8 mouse cellular contexts compared by ENCODE assay signal in genomic region chr11:97021873-97022484, GRCm38 (mm10). TPM values are rescaled to one million over a fixed set of nuclear protein-coding genes. Genes with fewer than 3 reads are reported as not detected.
A peak's percentile ranks its signal among the peaks of the same experiment; 100 is the strongest.
DNase-seq lines count a peak whose midpoint lies in the region.

No protein-coding gene starts in this region.

- no peaks in the 10 kb centered on the region for H3K9me3 ChIP-seq in hindbrain, embryonic 10.5 days

- peak overlapping the region; percentile 62 for H3K4me3 ChIP-seq in hindbrain, embryonic 10.5 days

- under 1% methylated on average over 50 of the region's 50 CpGs for WGBS in hindbrain, embryonic 10.5 days

- peaks cover 87% of the 10 kb centered on the region for H3K27me3 ChIP-seq in hindbrain, embryonic 10.5 days (ENCODE audit: insufficient read depth, poor library complexity, severe bottlenecking)

- DNase-seq in Muller cell, postnatal 12 days (ENCODE audit: inconsistent ontology term) = peak; percentile 71
- DNase-seq in cerebellum, adult 9-10 months = peak; percentile 70
- peak; percentile 79 for DNase-seq in forelimb bud, embryonic 11.5 days (ENCODE audit: low read depth, low spot score)
- peak; percentile 78 for DNase-seq in hindbrain, embryonic 10.5 days (ENCODE audit: low spot score)
- peak; percentile 55 to 65 for DNase-seq in layer of hippocampus, postnatal 14 days (ENCODE audit: low spot score in 2 of 2)
- peak; percentile 83 for DNase-seq in lung, postnatal 14 days
- DNase-seq in ovary, postnatal 14 days (ENCODE audit: low spot score) = peak; percentile 72
- DNase-seq in thymus, postnatal 25 days = peak; percentile 90

- H3K36me3 ChIP-seq in hindbrain, embryonic 10.5 days = no peaks in the 10 kb centered on the region

- peak overlapping the region; percentile 79 for H3K27ac ChIP-seq in hindbrain, embryonic 10.5 days

- peaks cover 64% of the 10 kb centered on the region for H3K4me1 ChIP-seq in hindbrain, embryonic 10.5 days (replicated peaks)

RNA-seq across cellular contexts. Expression of gene Scrn2, which starts 7.8 kb away (rescaled TPM):
- 38.3 and 39.4 TPM in 2 replicates for polyA plus RNA-seq in hindbrain, embryonic 10.5 days (2016; fragmentation: Nextera tagmentation; extraction: Ambion mirVana)
- 1 to 10 TPM; 4.8 to 6.3 TPM for total RNA-seq in layer of hippocampus, postnatal 14 days (2021)

RNA-seq across cellular contexts. Expression of gene Sp6, which starts 8.8 kb away (rescaled TPM):
- 1.6 and 2.3 TPM in 2 replicates for polyA plus RNA-seq in hindbrain, embryonic 10.5 days (2016; fragmentation: Nextera tagmentation; extraction: Ambion mirVana)
- 1 to 10 TPM in 1 of 2 experiments, under 1 TPM in 1; 0.81 to 1.1 TPM for total RNA-seq in layer of hippocampus, postnatal 14 days (2021)

RNA-seq across cellular contexts. Expression of gene Lrrc46, which starts 19.2 kb away (rescaled TPM):
- polyA plus RNA-seq in hindbrain, embryonic 10.5 days (2016; fragmentation: Nextera tagmentation; extraction: Ambion mirVana) = 3.5 and 6.8 TPM in 2 replicates
- total RNA-seq in layer of hippocampus, postnatal 14 days (2021) = under 1 TPM; 0.74 to 0.86 TPM

RNA-seq across cellular contexts. Expression of gene Mrpl10, which starts 19.4 kb away (rescaled TPM):
- 78.9 and 80.7 TPM in 2 replicates for polyA plus RNA-seq in hindbrain, embryonic 10.5 days (2016; fragmentation: Nextera tagmentation; extraction: Ambion mirVana)
- 10 to 100 TPM; 81.9 to 84.1 TPM for total RNA-seq in layer of hippocampus, postnatal 14 days (2021)

RNA-seq across cellular contexts. Expression of gene Osbpl7, which starts 28.4 kb away (rescaled TPM):
- polyA plus RNA-seq in hindbrain, embryonic 10.5 days (2016; fragmentation: Nextera tagmentation; extraction: Ambion mirVana) = 9.4 and 10.7 TPM in 2 replicates
- 10 to 100 TPM; 15.1 to 16.2 TPM for total RNA-seq in layer of hippocampus, postnatal 14 days (2021)

Comparison
In these comparisons a context has a peak if more than half of its experiments do, and no peak if none do; other contexts are left out.
1. Peak in every context shown above with its lines: DNase-seq, H3K4me3 ChIP-seq and H3K27ac ChIP-seq.